Mouse (Mus musculus): Measurements from ENCODE around the gene Flot1. TPM values are rescaled to one million over a fixed set of nuclear protein-coding genes. Genes with fewer than 3 reads are reported as not detected.
A peak's percentile ranks its signal among the peaks of the same experiment; 100 is the strongest.

Gene Flot1
- total and polyA plus RNA-seq, 3 experiments = 38.1 to 64.1 TPM; not detected in 1

- no peaks in the 10 kb centered on the region for H3K27me3 ChIP-seq (ENCODE audit: control insufficient read depth in 1 of 2, insufficient read depth in 2 of 2, low read length in 2 of 2)
- H3K27ac ChIP-seq (ENCODE audit: control insufficient read depth, low read depth, low read length) = no peak overlapping the region
- no peak overlapping the region for H3K4me3 ChIP-seq (ENCODE audit: control insufficient read depth in 1 of 2, insufficient read depth in 1 of 2, low read depth in 2 of 2, low read length in 2 of 2)
- peaks cover 0 to 9% of the 10 kb centered on the region in 2 experiments; a peak in 2 of 4 replicates for H3K36me3 ChIP-seq (ENCODE audit: control insufficient read depth in 1 of 2, insufficient read depth in 2 of 2, low read length in 2 of 2)
- H3K9ac ChIP-seq (ENCODE audit: control insufficient read depth, low read depth, low read length, poor library complexity, severe bottlenecking) = no peak overlapping the region
- peaks cover 5 to 17% of the 10 kb centered on the region in 2 experiments for H3K4me1 ChIP-seq (ENCODE audit: control insufficient read depth in 1 of 2, insufficient read depth in 2 of 2, low read length in 2 of 2)
- peak; percentile 80 for DNase-seq (ENCODE audit: low read depth, low spot score)
- no peaks in the 10 kb centered on the region for H3K9me3 ChIP-seq (replicated peaks; ENCODE audit: insufficient read depth, low read length)
- H3K79me2 ChIP-seq (ENCODE audit: control insufficient read depth, insufficient read depth, low read length, poor library complexity) = no peaks in the 10 kb centered on the region
- TF ChIP-seq GATA1 (IDR thresholded peaks at IDR 0.05; ENCODE audit: low read depth, low read length) (peak; percentile 83), TAL1 (IDR thresholded peaks at IDR 0.05; ENCODE audit: low read length) (no peak), USF2 (IDR thresholded peaks at IDR 0.05; ENCODE audit: borderline replicate concordance in 1 of 2, insufficient read depth in 1 of 2, low read depth in 1 of 2, low read length in 2 of 2) (no peak), ZMIZ1 (IDR thresholded peaks at IDR 0.05; ENCODE audit: low read depth, low read length) (0 out of 2 replicates have a peak, but pooled peaks have one; percentile 42), UBTF (IDR thresholded peaks at IDR 0.05; ENCODE audit: borderline replicate concordance, insufficient read depth, low read depth, low read length) (no peak), ETS1 (IDR thresholded peaks at IDR 0.05; ENCODE audit: low read depth, low read length) (peak; percentile 79), TBP (IDR thresholded peaks at IDR 0.05; ENCODE audit: low read depth, low read length) (no peak), TCF12 (IDR thresholded peaks at IDR 0.05; ENCODE audit: low read depth, low read length) (peak; percentile 75), SMC3 (IDR thresholded peaks at IDR 0.05; ENCODE audit: low read depth, low read length) (0 out of 2 replicates have a peak, but pooled peaks have one; percentile 18), SIN3A (IDR thresholded peaks at IDR 0.05; ENCODE audit: low read length) (peak; percentile 86), RAD21 (IDR thresholded peaks at IDR 0.05; ENCODE audit: low read depth, low read length) (no peak), MEF2A (IDR thresholded peaks at IDR 0.05; ENCODE audit: extremely low read depth, insufficient replicate concordance, low read depth, low read length, poor library complexity, severe bottlenecking) (no peak), MXI1 (IDR thresholded peaks at IDR 0.05; ENCODE audit: low read depth, low read length) (peak; percentile 66; the same call in 1 of the 2 replicates), POLR2AphosphoS2 (IDR thresholded peaks at IDR 0.05; ENCODE audit: low read length) (no peak), MAFK (IDR thresholded peaks at IDR 0.05; ENCODE audit: borderline replicate concordance, low read depth, low read length) (peak; percentile 48; the same call in 1 of the 2 replicates), HCFC1 (IDR thresholded peaks at IDR 0.05; ENCODE audit: low read depth, low read length) (peak; percentile 55), MAX (IDR thresholded peaks at IDR 0.05; ENCODE audit: low read length) (peak; percentile 52; the same call in 1 of the 2 replicates), E2F4 (IDR thresholded peaks at IDR 0.05; ENCODE audit: borderline replicate concordance, low read depth, low read length) (no peak), KAT2A (conservative IDR thresholded peaks at IDR 0.05; ENCODE audit: low read depth, low read length) (no peak), EP300 (IDR thresholded peaks at IDR 0.05; ENCODE audit: low read depth in 1 of 2, low read length in 2 of 2) (peak; percentile 73 to 85), ZC3H11A (IDR thresholded peaks at IDR 0.05; ENCODE audit: low read depth, low read length) (peak; percentile 9; the same call in 1 of the 2 replicates), POLR2AphosphoS5 (IDR thresholded peaks at IDR 0.05; ENCODE audit: borderline replicate concordance, low read depth, low read length) (no peak), MAZ (IDR thresholded peaks at IDR 0.05; ENCODE audit: low read depth, low read length) (peak; percentile 72; the same call in 1 of the 2 replicates), CTCF (IDR thresholded peaks at IDR 0.05 in 2 of 3, conservative IDR thresholded peaks at IDR 0.05 in 1 of 3; ENCODE audit: control insufficient read depth in 1 of 3, insufficient read depth in 1 of 3, low read depth in 2 of 3, low read length in 3 of 3, poor library complexity in 1 of 3, severe bottlenecking in 1 of 3) (no peak), CHD1 (IDR thresholded peaks at IDR 0.05; ENCODE audit: low read depth, low read length) (no peak), JUND (IDR thresholded peaks at IDR 0.05; ENCODE audit: low read depth, low read length) (peak; percentile 99), ZNF384 (IDR thresholded peaks at IDR 0.05; ENCODE audit: low read depth, low read length) (0 out of 2 replicates have a peak, but pooled peaks have one; percentile 7), USF1 (IDR thresholded peaks at IDR 0.05; ENCODE audit: low read depth, low read length) (no peak), MYC (IDR thresholded peaks at IDR 0.05; ENCODE audit: low read depth, low read length) (peak; percentile 76; the same call in 1 of the 2 replicates), BHLHE40 (IDR thresholded peaks at IDR 0.05; ENCODE audit: borderline replicate concordance, low read depth, low read length) (peak; percentile 37; the same call in 1 of the 2 replicates), ELF1 (IDR thresholded peaks at IDR 0.05; ENCODE audit: low read depth, low read length) (0 out of 2 replicates have a peak, but pooled peaks have one; percentile 11), NRF1 (IDR thresholded peaks at IDR 0.05; ENCODE audit: insufficient read depth, low read depth, low read length, poor library complexity, severe bottlenecking) (no peak), RCOR1 (IDR thresholded peaks at IDR 0.05; ENCODE audit: low read depth, low read length) (peak; percentile 95), NELFE (IDR thresholded peaks at IDR 0.05; ENCODE audit: low read depth, low read length) (no peak), MYB (IDR thresholded peaks at IDR 0.05; ENCODE audit: low read depth, low read length) (peak; percentile 50; the same call in 1 of the 2 replicates), CHD2 (IDR thresholded peaks at IDR 0.05; ENCODE audit: low read length) (no peak; the same call in 1 of the 2 replicates), POLR2A (IDR thresholded peaks at IDR 0.05; ENCODE audit: control insufficient read depth in 1 of 2, insufficient read depth in 1 of 2, low read depth in 1 of 2, low read length in 2 of 2, poor library complexity in 1 of 2) (no peak)
These were observed 35.0 kb upstream of the Flot1 start for GRCm38 (mm10) chr17:35788025-35788424.
